Mouse (Mus musculus) MEL (cell line): ENCODE results near the gene Tyw1.

Experiments
- CHD2 ChIP-seq: IDR thresholded peaks from 2 replicates; pipeline ENCODE4 v1.6.1; 2011; ENCODE audit warnings: low read length, improper control_type of control experiment
- CTCF ChIP-seq, 3 experiments: IDR thresholded peaks in 2 of 3; conservative IDR thresholded peaks in 1 of 3; 2 replicates each; pipeline ENCODE4 v1.5.1; 2011 to 2012; ENCODE audit warnings: low read length in 3 of 3, low read depth in 2 of 3, mild to moderate bottlenecking in 2 of 3, improper control_type of control experiment in 1 of 3, inconsistent platforms in 1 of 3, mixed read lengths in 1 of 3, moderate library complexity in 1 of 3; ENCODE audit not compliant: control insufficient read depth in 1 of 3, insufficient read depth in 1 of 3, poor library complexity in 1 of 3, severe bottlenecking in 1 of 3
- GATA1 ChIP-seq: IDR thresholded peaks from 2 replicates; pipeline ENCODE4 v1.6.1; 2011; ENCODE audit warnings: low read depth, low read length, improper control_type of control experiment
- MAX ChIP-seq: IDR thresholded peaks from 2 replicates; pipeline ENCODE4 v1.6.1; 2011; ENCODE audit warnings: low read length, improper control_type of control experiment
- NELFE ChIP-seq: IDR thresholded peaks from 2 replicates; pipeline ENCODE4 v1.6.1; 2011; ENCODE audit warnings: low read depth, low read length, improper control_type of control experiment
- POLR2A ChIP-seq, 2 experiments: IDR thresholded peaks; 2 replicates each; pipeline ENCODE4 v1.6.1; 2011 to 2012; ENCODE audit warnings: low read length in 2 of 2, mild to moderate bottlenecking in 2 of 2, control low read depth in 1 of 2, improper control_type of control experiment in 1 of 2, low read depth in 1 of 2, moderate library complexity in 1 of 2; ENCODE audit not compliant: control insufficient read depth in 1 of 2, insufficient read depth in 1 of 2, poor library complexity in 1 of 2
- TAL1 ChIP-seq: IDR thresholded peaks from 2 replicates; pipeline ENCODE4 v1.6.1; 2012; ENCODE audit warnings: mild to moderate bottlenecking, inconsistent platforms, low read length, moderate library complexity, mixed read lengths
- TCF12 ChIP-seq: IDR thresholded peaks from 2 replicates; pipeline ENCODE4 v1.6.1; 2014; ENCODE audit warnings: low read depth, mild to moderate bottlenecking, inconsistent platforms, low read length, improper control_type of control experiment, moderate library complexity
- UBTF ChIP-seq: IDR thresholded peaks from 2 replicates; pipeline ENCODE4 v1.6.1; 2012; ENCODE audit warnings: low read depth, mild to moderate bottlenecking, inconsistent platforms, low read length, improper control_type of control experiment, moderate library complexity, borderline replicate concordance; ENCODE audit not compliant: insufficient read depth

GRCm38 (mm10) chr5:130221316-130221715 lies 34.1 kb upstream of the Tyw1 start:
- TF ChIP-seq CTCF (IDR thresholded peaks at IDR 0.05 in 2 of 3, conservative IDR thresholded peaks at IDR 0.05 in 1 of 3; ENCODE audit: control insufficient read depth in 1 of 3, insufficient read depth in 1 of 3, low read depth in 2 of 3, low read length in 3 of 3, poor library complexity in 1 of 3, severe bottlenecking in 1 of 3): no peak
- TF ChIP-seq MAX: no peak
- no peak for TF ChIP-seq CHD2
- TF ChIP-seq NELFE: no peak
- no peak for TF ChIP-seq POLR2A (IDR thresholded peaks at IDR 0.05; ENCODE audit: control insufficient read depth in 1 of 2, insufficient read depth in 1 of 2, low read depth in 1 of 2, low read length in 2 of 2, poor library complexity in 1 of 2)
- no peak for TF ChIP-seq TCF12
- TF ChIP-seq GATA1: no peak; the same call in 1 of the 2 replicates
- no peak for TF ChIP-seq UBTF
- TF ChIP-seq TAL1: no peak
